Mouse (Mus musculus): ENCODE results near the gene Nkiras2. TPM values are rescaled to one million over a fixed set of nuclear protein-coding genes. Genes with fewer than 3 reads are reported as not detected.

The Nkiras2 gene
- total and polyA plus RNA-seq, 2 experiments from 2014 or later = 82.1 to 131 TPM

DNA sequence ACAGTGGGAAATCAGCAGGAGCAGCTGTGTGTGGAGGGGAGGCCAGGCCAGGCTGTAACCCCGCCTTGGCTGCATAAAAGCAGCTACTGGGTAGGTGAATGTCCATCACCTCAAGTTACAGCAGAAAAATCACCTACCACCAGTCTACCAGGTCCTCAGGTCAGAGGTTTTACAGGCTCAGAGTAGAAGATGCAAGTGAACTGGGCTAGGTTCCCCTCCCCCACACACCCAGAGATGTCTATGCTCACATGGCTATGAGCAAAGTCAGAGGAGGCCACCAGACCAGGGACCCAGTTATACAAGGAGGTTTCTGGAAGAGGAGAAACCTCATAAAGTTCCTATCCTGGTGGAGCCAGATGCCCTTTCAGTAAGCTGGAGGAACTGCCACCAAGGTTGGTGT lies 52.0 kb downstream of the Nkiras2 start:
- H3K9me3 ChIP-seq (ENCODE audit: low read length) = no peaks in the 10 kb centered on the region
- no peaks in the 10 kb centered on the region for H3K36me3 ChIP-seq (ENCODE audit: insufficient read depth, low read length)
- H3K27me3 ChIP-seq (ENCODE audit: insufficient read depth, low read length) = no peaks in the 10 kb centered on the region
- H3K27ac ChIP-seq = no peak overlapping the region
- H3K4me2 ChIP-seq (ENCODE audit: low read depth, low read length) = no peak overlapping the region
- ATAC-seq (no peak), DNase-seq (ENCODE audit: low spot score) (no peak)
- no peak overlapping the region for H3K9ac ChIP-seq (replicated peaks; ENCODE audit: low read length)
- no peak overlapping the region for H3K4me3 ChIP-seq (ENCODE audit: low read length)
- peaks cover 5% of the 10 kb centered on the region; the same call in 1 of the 2 replicates for H3K4me1 ChIP-seq (ENCODE audit: insufficient read depth, low read length)
- 86% methylated on average over 1 of the region's 1 CpGs for WGBS
- no peak for TF ChIP-seq CTCF (IDR thresholded peaks at IDR 0.05; ENCODE audit: low read depth)

DNA sequence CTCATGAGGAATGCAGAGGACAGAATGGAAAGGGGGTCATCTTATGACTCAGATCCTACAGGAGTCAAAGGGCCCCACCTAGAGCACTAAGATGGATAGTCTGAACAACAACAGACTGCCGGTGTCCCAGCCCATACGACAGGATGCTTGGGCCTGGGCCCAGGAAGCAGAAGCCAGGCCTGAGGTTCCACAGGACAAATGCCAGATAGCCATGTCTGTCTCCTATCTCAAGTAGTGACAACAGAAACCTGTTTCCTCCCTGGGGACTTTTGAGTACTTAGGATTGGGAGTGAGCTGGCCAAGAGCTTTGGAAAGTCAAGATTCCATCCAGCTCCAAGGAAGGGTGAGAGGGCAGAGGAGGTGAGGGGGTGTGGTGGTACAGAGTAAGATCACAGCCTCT lies 52.9 kb downstream of the Nkiras2 start:
- no peaks in the 10 kb centered on the region for H3K36me3 ChIP-seq (ENCODE audit: insufficient read depth, low read length)
- no peak overlapping the region for H3K27ac ChIP-seq
- WGBS = 72% methylated on average over 2 of the region's 2 CpGs
- no peak overlapping the region for H3K4me3 ChIP-seq (ENCODE audit: low read length)
- no peak overlapping the region for H3K9ac ChIP-seq (replicated peaks; ENCODE audit: low read length)
- no peaks in the 10 kb centered on the region for H3K9me3 ChIP-seq (ENCODE audit: low read length)
- TF ChIP-seq CTCF (IDR thresholded peaks at IDR 0.05; ENCODE audit: low read depth) = no peak
- H3K27me3 ChIP-seq (ENCODE audit: insufficient read depth, low read length) = no peaks in the 10 kb centered on the region
- no peak overlapping the region for H3K4me2 ChIP-seq (ENCODE audit: low read depth, low read length)
- no peak for DNase-seq (ENCODE audit: low spot score)
- ATAC-seq = no peak
- peaks cover 5% of the 10 kb centered on the region; the same call in 1 of the 2 replicates for H3K4me1 ChIP-seq (ENCODE audit: insufficient read depth, low read length)

DNA sequence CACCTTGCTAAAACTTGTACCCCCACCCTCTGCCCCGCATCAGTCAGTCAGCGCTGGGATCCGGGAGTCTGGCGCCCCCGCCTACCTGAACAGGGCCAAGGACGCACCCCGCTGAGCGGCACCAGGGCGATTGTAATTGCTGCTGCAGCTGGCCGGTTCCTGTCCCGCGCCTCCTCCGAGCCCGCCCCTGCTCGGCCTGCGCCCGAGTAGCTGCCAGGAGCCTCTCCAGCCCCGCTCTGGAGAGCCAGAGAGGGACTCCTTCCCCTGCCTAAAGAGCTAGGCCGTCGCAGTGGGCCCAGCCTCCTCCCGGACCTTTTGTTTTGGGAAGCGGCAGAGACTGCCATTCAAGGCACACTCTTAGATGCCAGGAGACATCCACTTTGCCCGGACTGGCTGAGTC lies 54.1 kb downstream of the Nkiras2 start:
- H3K27ac ChIP-seq = no peak overlapping the region
- DNase-seq (ENCODE audit: low spot score) = peak; percentile 39
- ATAC-seq = no peak
- peaks cover 5% of the 10 kb centered on the region; the same call in 1 of the 2 replicates for H3K4me1 ChIP-seq (ENCODE audit: insufficient read depth, low read length)
- no peak overlapping the region for H3K4me3 ChIP-seq (ENCODE audit: low read length)
- H3K27me3 ChIP-seq (ENCODE audit: insufficient read depth, low read length) = no peaks in the 10 kb centered on the region
- no peaks in the 10 kb centered on the region for H3K36me3 ChIP-seq (ENCODE audit: insufficient read depth, low read length)
- no peak for TF ChIP-seq CTCF (IDR thresholded peaks at IDR 0.05; ENCODE audit: low read depth)
- no peaks in the 10 kb centered on the region for H3K9me3 ChIP-seq (ENCODE audit: low read length)
- H3K9ac ChIP-seq (replicated peaks; ENCODE audit: low read length) = 0 out of 2 replicates have a peak overlapping the region, but pooled peaks have one; percentile 17
- H3K4me2 ChIP-seq (ENCODE audit: low read depth, low read length) = peak overlapping the region; percentile 36
- 2% methylated on average over 23 of the region's 23 CpGs for WGBS

Other genes with a start within 250 kb of the Nkiras2 start
- 105 and 119 TPM in 2 replicates for gene Jup, start 221.5 kb upstream of the Nkiras2 start, total RNA-seq (2014; rRNA removed)
- 42.7 and 49.8 TPM in 2 replicates for gene Jup, start 221.5 kb upstream of the Nkiras2 start, polyA plus RNA-seq (2015; fragmentation: Nextera tagmentation; extraction: Ambion mirVana)
- 23.9 and 28.2 TPM in 2 replicates for gene P3h4, start 204.4 kb upstream of the Nkiras2 start, total RNA-seq (2014; rRNA removed)
- 20.7 and 22.0 TPM in 2 replicates for gene P3h4, start 204.4 kb upstream of the Nkiras2 start, polyA plus RNA-seq (2015; fragmentation: Nextera tagmentation; extraction: Ambion mirVana)
- 34.6 and 41.1 TPM in 2 replicates for gene Fkbp10, start 203.5 kb upstream of the Nkiras2 start, total RNA-seq (2014; rRNA removed)
- 27.0 and 27.4 TPM in 2 replicates for gene Fkbp10, start 203.5 kb upstream of the Nkiras2 start, polyA plus RNA-seq (2015; fragmentation: Nextera tagmentation; extraction: Ambion mirVana)
- 59.2 and 61.7 TPM in 2 replicates for gene Nt5c3b, start 177.4 kb upstream of the Nkiras2 start, total RNA-seq (2014; rRNA removed)
- gene Nt5c3b, start 177.4 kb upstream of the Nkiras2 start, polyA plus RNA-seq (2015; fragmentation: Nextera tagmentation; extraction: Ambion mirVana) = 106 and 108 TPM in 2 replicates
- gene Klhl10, start 177.3 kb upstream of the Nkiras2 start, total RNA-seq (2014; rRNA removed) = 0.40 and 0.42 TPM in 2 replicates
- gene Klhl10, start 177.3 kb upstream of the Nkiras2 start, polyA plus RNA-seq (2015; fragmentation: Nextera tagmentation; extraction: Ambion mirVana) = 0.39 and 0.84 TPM in 2 replicates
- gene Klhl11, start 146.5 kb upstream of the Nkiras2 start, total RNA-seq (2014; rRNA removed) = 50.3 and 56.5 TPM in 2 replicates
- 10.4 and 10.7 TPM in 2 replicates for gene Klhl11, start 146.5 kb upstream of the Nkiras2 start, polyA plus RNA-seq (2015; fragmentation: Nextera tagmentation; extraction: Ambion mirVana)
- gene Acly, start 91.2 kb upstream of the Nkiras2 start, total RNA-seq (2014; rRNA removed) = 229 and 235 TPM in 2 replicates
- gene Acly, start 91.2 kb upstream of the Nkiras2 start, polyA plus RNA-seq (2015; fragmentation: Nextera tagmentation; extraction: Ambion mirVana) = 130 and 135 TPM in 2 replicates
- 1.5 and 2.4 TPM in 2 replicates for gene Ttc25, start 73.6 kb upstream of the Nkiras2 start, total RNA-seq (2014; rRNA removed)
- 1.8 and 2.0 TPM in 2 replicates for gene Ttc25, start 73.6 kb upstream of the Nkiras2 start, polyA plus RNA-seq (2015; fragmentation: Nextera tagmentation; extraction: Ambion mirVana)
- gene Cnp, start 44.3 kb upstream of the Nkiras2 start, total RNA-seq (2014; rRNA removed) = 95.3 and 125 TPM in 2 replicates
- 121 and 146 TPM in 2 replicates for gene Cnp, start 44.3 kb upstream of the Nkiras2 start, polyA plus RNA-seq (2015; fragmentation: Nextera tagmentation; extraction: Ambion mirVana)
- gene Dnajc7, start 924 bp downstream of the Nkiras2 start, total RNA-seq (2014; rRNA removed) = 64.6 and 73.8 TPM in 2 replicates
- gene Dnajc7, start 924 bp downstream of the Nkiras2 start, polyA plus RNA-seq (2015; fragmentation: Nextera tagmentation; extraction: Ambion mirVana) = 237 and 246 TPM in 2 replicates
- 9.8 and 13.0 TPM in 2 replicates for gene Zfp385c, start 73.2 kb downstream of the Nkiras2 start, total RNA-seq (2014; rRNA removed)
- 10.0 and 11.3 TPM in 2 replicates for gene Zfp385c, start 73.2 kb downstream of the Nkiras2 start, polyA plus RNA-seq (2015; fragmentation: Nextera tagmentation; extraction: Ambion mirVana)
- 0.61 and 1.2 TPM in 2 replicates for gene Dhx58, start 85.0 kb downstream of the Nkiras2 start, total RNA-seq (2014; rRNA removed)
- 2.7 and 3.1 TPM in 2 replicates for gene Dhx58, start 85.0 kb downstream of the Nkiras2 start, polyA plus RNA-seq (2015; fragmentation: Nextera tagmentation; extraction: Ambion mirVana)
- gene Kat2a, start 93.2 kb downstream of the Nkiras2 start, total RNA-seq (2014; rRNA removed) = 62.6 and 63.3 TPM in 2 replicates
- 56.0 and 61.7 TPM in 2 replicates for gene Kat2a, start 93.2 kb downstream of the Nkiras2 start, polyA plus RNA-seq (2015; fragmentation: Nextera tagmentation; extraction: Ambion mirVana)
- gene Hspb9, start 94.6 kb downstream of the Nkiras2 start, total RNA-seq (2014; rRNA removed) = not detected in 2 replicates
- gene Hspb9, start 94.6 kb downstream of the Nkiras2 start, polyA plus RNA-seq (2015; fragmentation: Nextera tagmentation; extraction: Ambion mirVana) = 0.24 and 0.28 TPM in 2 replicates
- 246 and 248 TPM in 2 replicates for gene Rab5c, start 119.0 kb downstream of the Nkiras2 start, total RNA-seq (2014; rRNA removed)
- 34.1 and 34.4 TPM in 2 replicates for gene Rab5c, start 119.0 kb downstream of the Nkiras2 start, polyA plus RNA-seq (2015; fragmentation: Nextera tagmentation; extraction: Ambion mirVana)
- 10.0 and 12.9 TPM in 2 replicates for gene Kcnh4, start 140.7 kb downstream of the Nkiras2 start, total RNA-seq (2014; rRNA removed)
- 3.6 and 4.2 TPM in 2 replicates for gene Kcnh4, start 140.7 kb downstream of the Nkiras2 start, polyA plus RNA-seq (2015; fragmentation: Nextera tagmentation; extraction: Ambion mirVana)
- 6.9 TPM in 1 of 2 replicates, not detected in the other for gene Hcrt, start 143.7 kb downstream of the Nkiras2 start, total RNA-seq (2014; rRNA removed)
- gene Hcrt, start 143.7 kb downstream of the Nkiras2 start, polyA plus RNA-seq (2015; fragmentation: Nextera tagmentation; extraction: Ambion mirVana) = 0.88 and 1.2 TPM in 2 replicates
- 15.9 and 20.9 TPM in 2 replicates for gene Ghdc, start 151.7 kb downstream of the Nkiras2 start, total RNA-seq (2014; rRNA removed)
- 7.5 and 8.3 TPM in 2 replicates for gene Ghdc, start 151.7 kb downstream of the Nkiras2 start, polyA plus RNA-seq (2015; fragmentation: Nextera tagmentation; extraction: Ambion mirVana)
- 21.8 and 25.0 TPM in 2 replicates for gene Stat5b, start 231.5 kb downstream of the Nkiras2 start, total RNA-seq (2014; rRNA removed)
- 12.5 and 12.8 TPM in 2 replicates for gene Stat5b, start 231.5 kb downstream of the Nkiras2 start, polyA plus RNA-seq (2015; fragmentation: Nextera tagmentation; extraction: Ambion mirVana)
- gene Stat5a, start 240.1 kb downstream of the Nkiras2 start, total RNA-seq (2014; rRNA removed) = 4.1 and 5.5 TPM in 2 replicates
- 2.5 and 3.3 TPM in 2 replicates for gene Stat5a, start 240.1 kb downstream of the Nkiras2 start, polyA plus RNA-seq (2015; fragmentation: Nextera tagmentation; extraction: Ambion mirVana)